Mouse (Mus musculus): ENCODE data around the gene Hexim2.

The Hexim2 gene

DNA sequence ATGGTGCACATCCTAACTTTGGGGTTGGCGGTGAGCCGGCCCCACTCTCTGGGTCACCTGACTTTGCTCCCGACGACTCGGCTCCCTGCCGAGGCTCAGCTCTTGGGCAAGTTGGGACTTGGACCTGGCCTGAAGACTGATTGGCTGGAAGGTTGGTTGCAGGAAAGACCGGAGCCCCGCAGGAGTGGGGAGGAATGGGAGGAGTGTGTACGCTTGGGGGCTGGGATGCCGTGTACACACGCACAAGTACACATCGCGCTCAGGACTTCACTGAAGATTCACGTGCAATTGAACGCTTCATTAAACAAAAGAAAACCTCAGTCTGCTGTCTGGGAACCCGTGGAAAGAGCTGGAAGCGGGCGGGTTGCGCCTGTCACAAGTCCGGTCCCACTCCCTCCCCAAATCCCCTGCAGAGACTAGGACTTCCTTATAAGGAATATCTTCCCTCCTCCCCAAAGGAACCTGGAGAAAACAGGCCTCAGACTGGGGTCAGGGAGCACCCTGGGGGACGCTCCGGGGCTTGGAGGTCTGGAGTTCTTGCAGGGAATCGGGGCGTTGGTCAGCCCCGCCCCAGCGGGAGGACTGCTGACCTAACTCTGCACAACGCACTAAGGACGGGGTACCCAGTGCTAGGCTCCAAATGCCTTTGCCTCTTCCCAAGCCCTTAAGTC is 20.2 kb upstream of the Hexim2 start:
- no peak for DNase-seq (ENCODE audit: extremely low spot score, low read depth, low spot score)

DNA sequence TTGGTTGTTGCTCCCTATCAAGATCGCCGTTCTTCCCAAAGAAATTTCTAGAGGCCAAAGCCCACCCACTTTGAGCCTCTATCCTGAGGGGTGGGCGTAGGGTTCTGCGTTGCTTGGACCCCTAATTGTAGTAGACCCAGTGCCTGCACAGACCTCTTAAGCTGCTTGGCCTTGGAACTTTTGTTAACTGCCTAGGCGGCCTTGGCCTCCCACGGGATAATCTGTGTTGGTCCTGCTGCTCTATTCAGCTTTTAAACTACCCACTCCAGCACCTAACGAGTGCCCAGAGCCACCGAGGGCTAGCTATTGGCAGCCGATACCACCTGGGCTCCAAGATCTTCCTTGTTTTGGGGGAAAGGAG is 19.7 kb upstream of the Hexim2 start:
- DNase-seq (ENCODE audit: extremely low spot score, low read depth, low spot score) = no peak

DNA sequence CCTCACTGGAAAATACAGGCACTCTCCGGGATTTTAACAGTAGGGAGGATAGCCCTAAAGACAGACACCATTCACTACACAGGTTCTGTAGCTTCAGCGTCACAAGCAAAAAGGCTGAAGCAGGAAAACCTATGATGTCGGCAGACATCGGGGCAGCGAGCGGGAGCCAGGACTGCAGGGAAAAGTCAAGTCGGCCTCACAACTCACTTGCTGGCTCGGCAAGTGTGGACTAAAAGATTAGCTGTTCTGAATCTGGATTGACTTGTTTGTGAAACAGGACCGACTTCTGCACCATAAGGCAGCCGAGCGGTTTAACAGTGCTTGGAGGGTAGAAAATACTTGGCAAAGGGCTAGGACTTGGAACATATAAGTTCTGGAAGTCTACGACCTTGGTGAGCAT is 19.2 kb upstream of the Hexim2 start:
- no peak for DNase-seq (ENCODE audit: extremely low spot score, low read depth, low spot score)

DNA sequence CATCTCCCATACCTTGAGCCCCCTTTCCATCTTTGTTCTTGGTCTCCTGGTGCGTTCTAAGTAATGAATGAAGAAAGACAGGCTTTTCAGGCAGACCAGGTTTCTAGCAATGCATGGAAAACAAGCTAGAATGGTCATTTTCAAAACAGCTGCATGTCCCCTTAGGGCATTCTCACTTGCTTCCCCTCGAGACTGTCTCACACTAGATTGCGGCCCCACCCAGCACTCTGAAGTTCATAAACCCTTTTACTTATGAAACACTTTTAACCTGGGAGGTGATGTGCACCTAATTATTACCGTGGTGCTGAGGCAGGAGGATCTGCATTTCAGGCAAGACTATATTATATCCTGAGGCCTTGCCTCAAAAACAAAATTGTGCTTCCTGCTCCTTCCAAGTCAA is 18.5 kb upstream of the Hexim2 start:
- DNase-seq (ENCODE audit: extremely low spot score, low read depth, low spot score) = no peak

DNA sequence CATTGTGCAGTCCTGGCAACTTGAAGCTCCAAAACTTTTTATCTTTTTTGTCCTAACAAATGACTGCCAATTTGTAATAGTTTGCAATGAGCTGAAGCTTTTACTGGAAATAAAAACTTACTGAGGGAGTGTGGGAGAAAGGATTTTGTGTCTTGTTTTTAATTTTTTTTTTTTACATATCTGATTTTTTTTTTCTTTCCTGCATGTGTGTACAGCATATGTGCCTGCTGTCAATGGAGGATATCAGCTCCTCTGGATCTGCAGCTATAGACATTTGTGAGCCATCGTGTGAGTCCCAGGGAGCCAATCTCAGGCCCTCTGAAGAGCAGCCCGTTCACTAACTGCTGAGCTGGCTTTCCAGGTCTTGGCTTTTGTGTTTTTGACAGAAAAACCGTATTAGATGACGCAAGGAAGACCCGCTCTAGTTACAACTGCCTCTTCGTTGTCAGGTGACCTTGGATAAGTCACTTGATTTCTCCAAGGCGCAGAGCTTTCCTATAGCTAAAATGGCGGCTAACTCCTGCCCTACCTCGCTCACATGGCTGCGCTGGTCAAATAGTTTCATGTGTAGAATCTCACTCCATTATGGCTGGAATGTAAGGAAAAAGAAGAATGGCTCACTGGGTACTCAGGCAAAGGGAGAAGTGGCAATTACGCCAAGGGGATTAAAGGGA is 17.8 kb upstream of the Hexim2 start:
- DNase-seq (ENCODE audit: extremely low spot score, low read depth, low spot score) = no peak

DNA sequence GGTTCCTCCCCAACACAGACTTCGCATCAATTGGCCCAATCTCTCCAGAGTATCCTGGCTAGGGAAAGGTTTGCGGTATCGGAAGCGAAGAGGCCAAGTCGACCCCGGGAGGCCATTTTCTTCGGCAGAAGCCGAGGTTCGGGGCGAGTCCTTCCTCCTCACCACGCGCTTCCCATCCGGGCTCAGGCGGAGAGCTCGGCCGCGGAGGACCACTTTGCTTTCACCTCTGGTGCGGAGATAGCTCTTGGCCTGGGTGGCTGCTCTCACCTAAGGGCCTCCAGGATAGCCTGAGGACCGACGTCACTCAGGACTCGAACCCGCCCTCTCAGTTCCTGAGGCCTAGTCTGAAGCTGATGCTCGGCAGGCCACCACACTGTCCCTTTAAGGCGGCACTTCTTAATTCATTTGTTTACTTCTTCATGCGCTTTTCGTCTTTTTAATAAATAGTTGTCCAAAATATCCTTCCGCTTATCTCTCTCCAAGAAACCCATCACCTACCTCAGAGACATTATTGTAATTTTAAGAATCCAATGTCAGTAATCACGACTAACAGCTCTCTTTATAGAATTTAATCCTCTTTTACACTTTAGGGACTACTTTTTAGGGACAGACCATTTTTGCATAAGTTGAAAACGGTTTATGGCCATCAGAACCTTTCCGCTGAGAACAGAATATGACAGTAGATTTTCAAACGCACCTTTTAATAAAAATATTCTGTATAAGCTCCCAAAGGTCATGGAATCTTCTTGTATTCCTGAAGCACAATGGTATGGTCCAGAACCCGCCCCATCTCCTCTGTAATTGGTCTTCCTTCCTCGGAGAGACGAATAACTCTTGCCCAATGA is 16.8 kb upstream of the Hexim2 start:
- DNase-seq (ENCODE audit: extremely low spot score, low read depth, low spot score) = peak; percentile 97

DNA sequence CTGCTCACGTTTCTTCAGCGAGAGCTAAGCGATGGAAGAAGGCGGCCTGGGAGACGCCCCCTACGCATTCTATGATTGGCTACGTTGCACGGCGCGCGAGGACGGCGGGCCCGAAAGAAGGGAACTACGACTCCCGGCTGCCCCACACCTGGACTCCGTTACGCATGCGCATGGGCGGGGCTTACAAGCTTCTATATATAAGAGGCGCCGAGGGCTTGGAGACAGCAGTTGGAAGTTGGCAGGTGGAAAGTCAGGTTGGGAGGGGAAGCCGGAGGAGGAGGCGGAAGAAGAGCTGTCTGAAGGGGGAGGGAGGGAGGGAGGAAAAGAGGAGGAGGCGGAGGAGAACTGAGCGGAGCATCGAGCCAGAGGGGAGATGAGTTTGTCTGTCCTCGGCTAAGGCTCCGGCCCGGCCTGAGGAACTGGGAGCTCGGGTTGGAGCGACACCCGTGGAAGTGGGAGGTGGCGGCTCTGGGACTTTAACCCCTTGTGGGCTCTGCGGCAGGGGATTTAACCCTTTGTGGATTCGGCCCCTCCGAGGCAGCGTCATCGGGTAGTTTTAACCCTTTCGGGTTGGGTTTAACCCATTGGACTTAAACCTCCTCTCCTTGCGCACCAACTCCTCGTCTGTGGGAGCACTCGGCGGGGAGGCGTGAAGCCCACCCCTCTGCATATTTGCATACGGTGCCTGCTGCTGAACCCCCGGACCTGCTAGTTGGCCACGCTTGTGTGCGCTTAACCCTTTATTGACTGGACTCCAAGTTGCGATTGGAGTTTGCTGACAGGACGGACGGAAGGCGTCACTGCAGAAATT is 16.0 kb upstream of the Hexim2 start, which contains the start of gene Hexim1:
Gene Hexim1 (plus strand): TSS at position 224 of the 811 bp plus-strand sequence.
- no peak for DNase-seq (ENCODE audit: extremely low spot score, low read depth, low spot score)

DNA sequence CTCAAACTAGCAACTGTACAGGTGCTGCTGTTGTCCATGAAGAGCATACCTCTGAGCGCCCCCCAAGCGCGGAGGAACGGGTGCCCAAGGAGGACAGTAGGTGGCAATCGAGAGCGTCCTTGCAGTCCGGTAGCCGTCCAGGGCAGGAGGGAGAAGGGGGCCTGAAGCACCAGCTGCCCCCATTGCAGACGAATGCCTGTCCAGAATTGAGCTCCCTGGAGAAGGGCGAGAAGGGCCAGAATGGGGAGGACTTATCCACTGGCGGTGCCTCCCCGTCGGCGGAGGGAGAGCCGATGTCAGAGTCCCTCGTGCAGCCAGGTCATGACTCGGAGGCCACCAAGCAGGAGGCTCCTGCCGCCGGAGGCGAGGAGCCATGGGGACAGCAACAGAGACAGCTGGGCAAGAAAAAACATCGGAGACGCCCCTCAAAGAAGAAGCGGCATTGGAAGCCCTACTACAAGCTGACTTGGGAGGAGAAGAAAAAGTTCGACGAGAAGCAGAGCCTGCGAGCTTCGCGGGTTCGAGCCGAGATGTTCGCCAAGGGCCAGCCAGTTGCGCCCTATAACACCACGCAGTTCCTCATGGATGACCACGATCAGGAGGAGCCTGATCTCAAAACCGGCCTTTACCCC is 15.2 kb upstream of the Hexim2 start:
- DNase-seq (ENCODE audit: extremely low spot score, low read depth, low spot score) = no peak

DNA sequence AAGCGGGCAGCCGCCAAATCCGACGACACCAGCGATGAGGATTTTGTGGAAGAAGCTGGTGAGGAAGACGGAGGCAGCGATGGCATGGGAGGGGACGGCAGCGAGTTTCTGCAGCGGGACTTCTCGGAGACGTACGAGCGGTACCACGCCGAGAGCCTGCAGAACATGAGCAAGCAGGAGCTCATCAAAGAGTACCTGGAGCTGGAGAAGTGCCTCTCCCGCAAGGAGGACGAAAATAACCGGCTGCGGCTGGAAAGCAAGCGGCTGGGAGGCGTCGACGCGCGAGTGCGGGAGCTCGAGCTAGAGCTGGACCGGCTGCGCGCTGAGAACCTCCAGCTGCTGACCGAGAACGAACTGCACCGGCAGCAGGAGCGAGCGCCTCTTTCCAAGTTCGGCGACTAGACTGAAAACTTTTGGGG is 14.6 kb upstream of the Hexim2 start:
- no peak for DNase-seq (ENCODE audit: extremely low spot score, low read depth, low spot score)

DNA sequence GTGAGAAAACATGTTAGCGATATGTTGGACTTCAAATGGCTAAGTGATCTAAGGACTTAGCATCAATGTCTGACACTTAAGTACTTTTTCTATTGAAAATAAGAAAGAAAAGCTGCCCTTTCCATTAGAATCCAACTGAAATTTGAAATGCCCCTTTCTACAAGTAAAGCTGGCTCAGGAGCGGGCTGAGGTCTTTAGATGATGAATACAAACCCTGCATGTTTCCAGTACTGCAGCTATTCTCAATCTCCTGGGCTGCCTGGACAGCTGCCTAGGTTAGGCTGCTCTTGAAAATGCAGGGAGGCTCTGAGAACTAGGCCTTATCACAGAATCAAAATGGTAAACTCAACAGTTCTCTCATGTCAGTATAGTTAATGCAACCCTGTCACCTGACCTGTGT is 13.4 kb upstream of the Hexim2 start:
- no peak for DNase-seq (ENCODE audit: extremely low spot score, low read depth, low spot score)

DNA sequence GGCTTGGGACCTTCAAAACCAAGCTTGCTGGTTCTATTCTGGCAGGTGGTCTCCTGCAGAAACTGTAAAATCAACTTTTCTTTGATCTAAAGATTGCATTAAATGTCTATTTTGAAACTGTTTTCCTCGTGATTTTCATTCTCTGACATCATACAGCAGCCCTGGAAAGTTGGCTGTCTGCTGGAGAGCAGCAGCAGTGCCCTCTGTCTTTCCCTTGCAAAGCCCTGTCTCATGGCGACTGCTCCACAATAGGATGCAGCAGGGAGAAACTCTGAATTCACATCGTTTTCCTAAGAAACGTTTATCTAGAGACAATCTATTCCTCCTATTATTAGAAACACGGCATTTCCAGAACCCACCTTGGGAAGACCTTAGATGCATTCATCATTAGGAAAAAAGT is 12.6 kb upstream of the Hexim2 start:
- no peak for DNase-seq (ENCODE audit: extremely low spot score, low read depth, low spot score)

DNA sequence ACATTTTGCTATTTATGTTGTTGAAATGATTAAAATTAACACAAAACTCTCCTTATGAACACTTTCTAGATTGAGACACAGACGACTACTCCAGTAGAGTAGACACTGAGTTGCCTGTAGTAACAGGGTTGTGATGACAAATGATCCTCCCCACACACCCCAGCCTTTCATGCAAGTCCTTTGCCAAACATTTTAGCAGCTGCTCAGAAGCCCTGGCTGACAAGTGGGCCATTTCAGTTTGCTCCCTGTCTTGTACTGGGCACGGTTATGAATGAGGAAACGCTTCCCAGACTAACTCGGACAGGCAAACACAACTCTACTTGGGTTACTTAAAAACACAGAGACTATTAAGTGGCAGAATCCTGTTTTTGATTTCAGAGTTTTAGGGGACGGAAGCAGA is 11.9 kb upstream of the Hexim2 start:
- no peak for DNase-seq (ENCODE audit: extremely low spot score, low read depth, low spot score)

DNA sequence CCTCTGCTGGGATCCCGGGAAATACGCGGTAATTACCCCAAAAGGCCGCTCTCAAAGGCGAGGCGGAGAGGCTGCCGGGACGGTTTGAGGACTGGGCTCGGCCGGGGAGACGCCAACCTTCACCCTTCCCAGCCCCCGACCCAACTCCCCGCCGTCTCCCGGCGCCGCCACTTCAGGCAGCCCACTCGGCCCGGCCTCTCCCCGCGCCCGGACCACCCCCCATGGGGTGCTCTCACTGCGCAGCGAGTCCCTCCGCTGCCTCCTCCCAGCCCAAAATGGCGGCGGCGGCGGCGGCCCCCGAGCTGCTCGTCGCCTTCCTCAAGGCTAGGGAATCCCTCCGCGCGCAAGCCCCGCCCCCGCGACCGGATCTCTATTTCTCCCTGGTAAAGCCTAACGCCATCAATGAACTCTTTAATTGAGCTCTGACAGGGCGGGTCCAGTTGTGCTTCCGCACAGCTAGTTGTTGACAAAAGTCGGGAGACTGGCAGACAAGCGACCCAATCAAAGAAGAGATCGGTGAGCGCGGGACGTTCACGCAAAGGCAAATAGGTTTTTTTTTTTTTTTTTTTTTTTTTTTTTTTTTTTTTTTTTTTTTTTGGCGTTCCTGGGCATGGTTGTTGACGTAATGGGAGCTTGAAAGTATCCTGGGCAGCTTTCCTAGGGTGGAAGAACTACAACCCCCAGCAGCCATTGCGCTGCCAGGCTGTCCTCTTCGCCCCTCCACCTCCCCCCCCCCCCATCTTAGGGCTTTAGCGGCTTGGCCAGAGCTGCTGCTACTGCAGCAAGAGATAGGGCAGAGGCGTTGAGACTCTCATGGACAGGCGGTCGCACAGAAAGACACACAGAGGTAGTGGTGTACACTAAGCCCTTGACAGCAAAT is 587 bp downstream of the Hexim2 start:
- peak; percentile 99 for DNase-seq (ENCODE audit: extremely low spot score, low read depth, low spot score)

DNA sequence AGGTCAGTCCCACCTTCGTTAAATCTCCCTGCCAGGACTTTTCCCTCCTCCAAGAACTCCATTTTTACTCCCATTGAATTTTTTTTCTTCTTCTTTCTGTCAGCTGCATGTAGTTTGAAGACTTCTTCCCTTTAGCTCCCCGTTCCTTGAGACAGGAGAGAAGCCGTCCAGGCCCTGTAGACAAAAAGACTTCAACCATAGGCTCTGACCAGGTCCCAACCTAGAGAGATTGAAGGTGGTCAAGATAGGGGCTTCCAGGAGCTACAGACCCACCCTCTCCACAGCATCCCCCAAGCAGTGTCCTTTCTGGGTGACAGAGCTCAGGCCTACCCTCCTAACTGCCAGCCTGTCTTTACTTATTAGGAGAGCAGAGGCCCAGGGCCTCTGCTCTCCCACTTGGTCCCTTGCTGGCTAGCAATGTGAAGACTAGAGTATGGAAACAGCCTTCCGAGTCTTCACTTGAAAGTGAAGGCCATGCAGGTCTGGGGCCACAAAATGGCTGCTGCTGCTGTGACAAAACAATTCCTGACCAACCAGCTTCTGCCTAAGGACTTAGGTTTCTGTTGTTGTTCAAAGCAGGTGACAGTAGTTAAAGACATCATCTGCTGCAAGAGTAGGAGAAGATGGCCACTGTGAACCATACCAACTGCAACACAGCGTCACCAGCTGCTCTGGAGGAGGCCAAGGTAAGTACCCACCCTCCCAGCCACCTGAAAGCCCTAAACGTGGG is 1.4 kb downstream of the Hexim2 start:
- no peak for DNase-seq (ENCODE audit: extremely low spot score, low read depth, low spot score)

DNA sequence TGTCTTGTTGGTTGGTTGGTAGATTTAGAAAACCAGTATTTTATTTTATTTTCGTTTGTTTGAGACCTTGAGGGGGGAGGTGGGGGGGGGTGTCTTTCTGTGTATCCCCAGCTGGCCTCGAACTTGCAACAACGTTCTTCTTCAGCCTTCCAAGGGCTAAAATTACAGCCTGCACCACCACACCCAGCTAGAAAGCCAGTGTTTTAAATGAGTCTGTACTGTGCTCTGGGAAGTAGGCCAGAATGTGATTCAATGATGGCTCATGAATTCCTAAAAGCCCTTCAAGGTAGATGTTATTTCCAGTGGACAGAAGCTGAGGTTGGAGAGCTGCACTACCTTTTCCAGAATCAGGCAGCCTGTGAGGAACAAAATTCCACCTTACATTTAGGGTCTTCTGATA is 2.0 kb downstream of the Hexim2 start:
- no peak for DNase-seq (ENCODE audit: extremely low spot score, low read depth, low spot score)

DNA sequence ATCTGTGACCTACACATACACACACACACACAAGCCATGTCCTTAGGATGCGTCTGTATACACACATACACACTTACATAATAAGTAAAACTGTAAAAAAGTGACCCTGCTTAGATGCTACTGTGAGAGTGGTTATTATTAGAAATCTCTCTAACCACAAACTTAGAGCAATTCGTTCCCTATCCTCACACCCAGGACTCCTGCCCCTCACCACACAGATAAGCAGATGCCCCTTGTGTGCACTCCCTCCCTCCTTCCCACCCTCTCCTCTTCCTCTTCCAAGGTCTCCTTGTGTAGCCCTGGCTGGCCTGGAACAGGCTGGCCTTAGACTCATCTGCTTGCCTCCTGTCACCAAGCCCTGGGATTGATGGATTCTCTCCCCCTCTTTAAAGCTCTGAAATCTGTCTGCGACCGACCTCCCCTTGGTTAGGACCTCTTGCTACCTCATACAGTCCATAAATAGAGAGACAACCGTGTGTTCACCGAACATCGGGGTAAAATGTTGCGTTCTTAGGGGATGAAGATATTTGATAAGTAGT is 3.9 kb downstream of the Hexim2 start:
- DNase-seq (ENCODE audit: extremely low spot score, low read depth, low spot score) = no peak

DNA sequence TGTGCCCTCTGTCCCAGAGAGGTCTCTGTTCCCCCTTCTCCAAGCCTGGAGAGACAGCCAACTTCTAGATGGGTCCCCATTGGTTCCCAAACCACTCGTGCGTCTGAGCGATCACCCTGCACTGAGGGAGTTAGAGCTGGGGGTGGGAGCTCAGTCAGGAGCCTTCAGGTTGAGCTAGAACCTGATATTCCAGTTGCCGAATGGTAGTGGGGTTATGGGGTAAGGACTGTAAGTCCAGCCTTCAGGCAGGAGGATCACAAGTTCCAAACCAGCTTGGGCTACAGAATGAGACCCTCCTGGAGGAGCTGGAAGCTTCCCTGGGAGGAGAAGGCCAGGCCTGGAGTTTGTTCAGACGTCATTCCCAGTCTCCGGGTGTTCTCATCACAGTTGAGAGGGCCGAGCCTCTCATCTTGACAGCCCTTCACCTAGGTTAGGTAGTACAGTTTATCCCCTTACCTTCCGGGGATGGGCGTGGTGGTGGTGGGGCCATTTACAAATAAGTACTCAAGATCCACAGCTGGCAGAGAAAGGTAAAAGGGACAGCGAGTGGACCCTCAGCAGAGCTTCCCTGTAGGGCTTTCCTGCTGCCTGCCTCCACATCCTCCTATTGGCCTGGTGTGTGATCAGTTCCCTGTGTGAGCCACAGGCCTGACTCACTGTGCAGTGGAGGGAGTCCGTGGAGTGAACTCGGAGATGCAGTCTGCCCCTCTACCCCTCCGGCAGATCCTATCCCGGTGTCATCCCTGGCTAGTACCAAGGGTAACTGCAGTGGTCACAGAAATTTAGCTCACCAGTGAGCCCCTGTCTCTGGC is 7.9 kb downstream of the Hexim2 start:
- no peak for DNase-seq (ENCODE audit: extremely low spot score, low read depth, low spot score)

DNA sequence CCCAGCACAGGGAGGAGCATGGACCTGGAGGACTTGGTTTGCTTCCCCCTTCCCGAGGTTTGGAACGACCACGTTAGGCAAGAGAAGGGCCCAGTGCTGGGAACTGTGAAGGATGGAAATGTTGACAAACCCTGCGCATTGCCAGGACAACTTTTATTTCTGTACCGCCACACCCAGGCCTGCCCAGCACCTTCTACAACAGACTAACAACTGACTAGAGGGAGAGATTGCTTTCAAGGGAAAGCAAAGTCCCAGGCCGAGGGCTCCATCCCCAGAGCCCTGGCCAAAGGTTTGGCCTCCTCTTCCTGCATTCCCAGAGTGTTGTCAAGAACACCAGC is 8.5 kb downstream of the Hexim2 start:
- no peak for DNase-seq (ENCODE audit: extremely low spot score, low read depth, low spot score)

All from hindlimb bud, embryonic 11.5 days (tissue).